Mouse (Mus musculus): ENCODE measurements around the gene Zfp146. TPM values are rescaled to one million over a fixed set of nuclear protein-coding genes. Genes with fewer than 3 reads are reported as not detected.
"Not testable (repeated sequence)": the region's sequence is repeated elsewhere in the genome, so short reads cannot be mapped to it uniquely, and the experiment has no call there.

The Zfp146 gene
- polyA plus RNA-seq, 1 experiment from 2014 or later = 23.0 TPM

DNA sequence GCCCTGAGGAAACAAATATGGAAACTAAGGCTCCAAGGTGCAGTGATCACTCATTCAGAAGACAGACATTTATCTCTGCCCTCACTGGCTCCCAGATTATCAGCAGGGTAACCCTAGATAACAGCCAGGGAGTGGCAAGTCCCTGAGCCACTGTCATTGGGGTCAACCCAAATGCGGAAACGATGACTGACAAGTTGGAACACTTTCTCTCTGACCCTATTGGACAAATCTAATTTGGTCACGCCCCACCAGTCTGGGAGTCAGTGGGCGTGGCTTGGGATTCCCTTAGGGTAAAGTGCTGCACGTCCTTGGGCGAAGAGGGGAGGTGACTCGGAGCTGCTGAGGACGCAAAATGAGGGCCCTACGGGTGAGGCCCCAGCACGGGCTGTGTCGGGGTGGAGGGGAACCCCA lies 14.3 kb upstream of the Zfp146 start, which contains the start of gene Cox7a1:
Gene Cox7a1, plus strand, starts transcription at position 266 of the 411 bp plus-strand sequence.
- WGBS = 3% methylated on average over 11 of the region's 11 CpGs
- no peaks in the 10 kb centered on the region for H3K9me3 ChIP-seq (ENCODE audit: control insufficient read depth, low read length)
- peak within 1 kb of the TSS; percentile 3; the same call in 1 of the 2 replicates for H3K4me3 ChIP-seq (ENCODE audit: low read length)
- peaks cover 35% of the 10 kb centered on the region for H3K36me3 ChIP-seq (ENCODE audit: control insufficient read depth, insufficient read depth, low read length)
- peak within 1 kb of the TSS; percentile 30 for H3K4me2 ChIP-seq (replicated peaks; ENCODE audit: low read depth, low read length)
- peak within 1 kb of the TSS; percentile 32; the same call in 1 of the 2 replicates for H3K9ac ChIP-seq (ENCODE audit: low read depth, low read length)
- H3K4me1 ChIP-seq (ENCODE audit: control insufficient read depth, insufficient read depth, low read length) = no peaks in the 10 kb centered on the region; the same call in 1 of the 2 replicates
- peak; percentile 58 for ATAC-seq (ENCODE audit: low FRiP score, low TSS enrichment)
- no peak within 1 kb of the TSS for H3K27ac ChIP-seq (ENCODE audit: low read depth, low read length)
- no peaks in the 10 kb centered on the region for H3K27me3 ChIP-seq (ENCODE audit: control insufficient read depth, insufficient read depth, low read length)

DNA sequence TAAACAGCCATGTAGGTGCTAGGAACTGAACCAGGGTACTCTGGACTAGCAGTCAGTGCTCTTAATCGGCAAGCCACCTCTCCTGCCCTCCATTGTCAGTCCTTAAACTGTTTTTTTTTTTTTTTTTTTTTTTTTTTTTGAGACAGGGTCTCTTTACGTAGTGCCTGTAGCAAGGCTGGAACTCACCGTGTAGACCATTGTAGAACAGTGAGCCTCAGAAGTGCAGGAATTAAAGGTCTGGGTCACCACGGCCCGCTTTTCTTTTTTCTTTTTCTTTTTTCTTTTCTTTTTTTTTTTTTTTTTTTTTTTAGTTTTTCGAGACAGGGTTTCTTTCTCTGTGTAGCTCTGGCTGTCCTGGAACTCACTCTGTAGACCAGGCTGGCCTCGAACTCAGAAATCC lies 13.6 kb upstream of the Zfp146 start:
- not testable (repeated sequence) for H3K27ac ChIP-seq (ENCODE audit: low read depth, low read length); H3K4me1 ChIP-seq (ENCODE audit: control insufficient read depth, insufficient read depth, low read length); H3K9ac ChIP-seq (ENCODE audit: low read depth, low read length); H3K27me3 ChIP-seq (ENCODE audit: control insufficient read depth, insufficient read depth, low read length); H3K4me2 ChIP-seq (replicated peaks; ENCODE audit: low read depth, low read length); H3K9me3 ChIP-seq (ENCODE audit: control insufficient read depth, low read length); ATAC-seq (ENCODE audit: low FRiP score, low TSS enrichment); H3K4me3 ChIP-seq (ENCODE audit: low read length)
- peaks cover 35% of the 10 kb centered on the region for H3K36me3 ChIP-seq (ENCODE audit: control insufficient read depth, insufficient read depth, low read length)
- WGBS = 81% methylated on average over 7 of the region's 7 CpGs

DNA sequence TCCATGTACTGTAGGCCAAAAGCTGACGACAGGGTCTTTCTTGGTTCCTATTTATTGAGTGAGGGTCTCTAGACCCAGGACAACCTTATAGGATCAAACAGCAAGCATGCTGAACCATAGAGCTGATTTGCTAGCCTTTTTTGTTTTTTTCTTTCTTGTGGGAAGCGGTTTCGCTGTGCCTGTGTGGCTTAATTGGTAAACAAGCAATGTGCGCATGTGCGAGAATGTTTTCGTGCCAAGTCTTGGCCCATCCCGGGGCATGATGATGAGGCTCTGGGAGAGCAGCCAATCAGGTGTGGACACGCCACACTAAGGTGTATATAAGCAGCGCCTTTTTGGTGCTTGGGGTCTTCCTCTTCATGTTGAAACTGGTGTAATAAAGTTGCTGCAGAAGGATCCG lies 12.4 kb upstream of the Zfp146 start:
- H3K4me3 ChIP-seq (ENCODE audit: low read length); H3K4me1 ChIP-seq (ENCODE audit: control insufficient read depth, insufficient read depth, low read length); H3K9me3 ChIP-seq (ENCODE audit: control insufficient read depth, low read length); H3K9ac ChIP-seq (ENCODE audit: low read depth, low read length); H3K27me3 ChIP-seq (ENCODE audit: control insufficient read depth, insufficient read depth, low read length); H3K27ac ChIP-seq (ENCODE audit: low read depth, low read length); H3K4me2 ChIP-seq (replicated peaks; ENCODE audit: low read depth, low read length); ATAC-seq (ENCODE audit: low FRiP score, low TSS enrichment): not testable (repeated sequence)
- 92% methylated on average over 10 of the region's 10 CpGs for WGBS
- peaks cover 29% of the 10 kb centered on the region for H3K36me3 ChIP-seq (ENCODE audit: control insufficient read depth, insufficient read depth, low read length)

- Histone ChIP-seq H3K4me2 (replicated peaks; ENCODE audit: low read depth, low read length) (no peak overlapping the region), H3K27me3 (ENCODE audit: control insufficient read depth, insufficient read depth, low read length) (no peaks in the 10 kb centered on the region), H3K36me3 (ENCODE audit: control insufficient read depth, insufficient read depth, low read length) (peaks cover 23% of the 10 kb centered on the region), H3K27ac (ENCODE audit: low read depth, low read length) (no peak overlapping the region), H3K9me3 (ENCODE audit: control insufficient read depth, low read length) (no peaks in the 10 kb centered on the region), H3K4me1 (ENCODE audit: control insufficient read depth, insufficient read depth, low read length) (no peaks in the 10 kb centered on the region; the same call in 1 of the 2 replicates), H3K9ac (ENCODE audit: low read depth, low read length) (no peak overlapping the region), H3K4me3 (ENCODE audit: low read length) (no peak overlapping the region)
- WGBS = 4% methylated on average over 4 of the region's 4 CpGs
- ATAC-seq (ENCODE audit: low FRiP score, low TSS enrichment) = no peak; the same call in 1 of the 2 replicates
These were observed 11.8 kb upstream of the Zfp146 start for GRCm38 (mm10) chr7:30181308-30181707.

GRCm38 (mm10) chr7:30178256-30178655 lies 8.7 kb upstream of the Zfp146 start:
- Histone ChIP-seq H3K4me1 (ENCODE audit: control insufficient read depth, insufficient read depth, low read length) (no peaks in the 10 kb centered on the region), H3K9ac (ENCODE audit: low read depth, low read length) (no peak overlapping the region), H3K27me3 (ENCODE audit: control insufficient read depth, insufficient read depth, low read length) (no peaks in the 10 kb centered on the region), H3K4me2 (replicated peaks; ENCODE audit: low read depth, low read length) (no peak overlapping the region), H3K36me3 (ENCODE audit: control insufficient read depth, insufficient read depth, low read length) (peaks cover 14% of the 10 kb centered on the region), H3K4me3 (ENCODE audit: low read length) (no peak overlapping the region), H3K9me3 (ENCODE audit: control insufficient read depth, low read length) (no peaks in the 10 kb centered on the region), H3K27ac (ENCODE audit: low read depth, low read length) (no peak overlapping the region)
- ATAC-seq (ENCODE audit: low FRiP score, low TSS enrichment) = no peak
- WGBS = 85% methylated on average over 11 of the region's 11 CpGs

GRCm38 (mm10) chr7:30176474-30176873 lies 6.9 kb upstream of the Zfp146 start:
- Histone ChIP-seq H3K27ac (ENCODE audit: low read depth, low read length) (no peak overlapping the region), H3K4me1 (ENCODE audit: control insufficient read depth, insufficient read depth, low read length) (no peaks in the 10 kb centered on the region), H3K36me3 (ENCODE audit: control insufficient read depth, insufficient read depth, low read length) (peaks cover 14% of the 10 kb centered on the region), H3K27me3 (ENCODE audit: control insufficient read depth, insufficient read depth, low read length) (no peaks in the 10 kb centered on the region), H3K4me3 (ENCODE audit: low read length) (no peak overlapping the region), H3K9ac (ENCODE audit: low read depth, low read length) (no peak overlapping the region), H3K4me2 (replicated peaks; ENCODE audit: low read depth, low read length) (no peak overlapping the region), H3K9me3 (ENCODE audit: control insufficient read depth, low read length) (no peaks in the 10 kb centered on the region)
- no peak for ATAC-seq (ENCODE audit: low FRiP score, low TSS enrichment)
- 87% methylated on average over 12 of the region's 12 CpGs for WGBS

DNA sequence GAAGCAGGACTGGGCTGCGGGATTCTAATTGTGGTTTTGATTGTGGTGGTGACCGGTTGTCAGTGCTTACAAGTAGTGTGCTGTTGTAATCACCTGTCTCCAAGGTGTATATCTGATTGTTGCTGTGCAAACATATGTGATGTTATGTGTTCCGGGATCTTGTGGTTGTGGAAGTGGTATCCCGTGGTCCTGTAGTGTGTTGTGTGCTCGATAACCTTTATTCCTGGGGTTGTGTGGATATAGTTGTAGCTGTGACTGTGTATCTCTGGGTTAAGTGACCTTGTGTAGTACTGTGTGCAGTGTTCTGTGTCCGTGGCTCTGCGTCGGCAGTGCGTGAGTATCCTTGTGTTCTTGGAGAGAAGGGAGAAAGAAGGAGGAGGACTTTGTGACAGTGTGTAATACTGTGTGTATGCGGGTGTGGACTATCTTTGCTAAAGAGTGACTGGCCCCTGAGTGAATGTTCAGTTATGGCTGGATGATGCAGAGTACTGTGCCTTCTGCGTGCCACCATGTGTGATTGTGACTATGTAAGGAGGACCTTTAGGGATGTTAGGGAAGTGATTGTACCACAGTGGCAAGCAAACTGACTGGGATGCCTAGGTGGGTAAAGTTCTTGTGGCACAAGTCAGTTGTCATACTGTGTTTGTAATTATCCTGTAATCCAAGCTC lies 867 bp upstream of the Zfp146 start:
- H3K27ac ChIP-seq (ENCODE audit: low read depth, low read length) = peak overlapping the region; percentile 94
- peak overlapping the region; percentile 93 for H3K9ac ChIP-seq (ENCODE audit: low read depth, low read length)
- 15% methylated on average over 11 of the region's 11 CpGs for WGBS
- H3K4me1 ChIP-seq (ENCODE audit: control insufficient read depth, insufficient read depth, low read length) = peaks cover 6% of the 10 kb centered on the region
- H3K9me3 ChIP-seq (ENCODE audit: control insufficient read depth, low read length) = peaks cover 22% of the 10 kb centered on the region
- ATAC-seq (ENCODE audit: low FRiP score, low TSS enrichment) = peak; percentile 10
- H3K36me3 ChIP-seq (ENCODE audit: control insufficient read depth, insufficient read depth, low read length) = peaks cover 17% of the 10 kb centered on the region; the same call in 1 of the 2 replicates
- H3K4me2 ChIP-seq (replicated peaks; ENCODE audit: low read depth, low read length) = peak overlapping the region; percentile 68
- peak overlapping the region; percentile 77 for H3K4me3 ChIP-seq (ENCODE audit: low read length)
- no peaks in the 10 kb centered on the region for H3K27me3 ChIP-seq (ENCODE audit: control insufficient read depth, insufficient read depth, low read length)

DNA sequence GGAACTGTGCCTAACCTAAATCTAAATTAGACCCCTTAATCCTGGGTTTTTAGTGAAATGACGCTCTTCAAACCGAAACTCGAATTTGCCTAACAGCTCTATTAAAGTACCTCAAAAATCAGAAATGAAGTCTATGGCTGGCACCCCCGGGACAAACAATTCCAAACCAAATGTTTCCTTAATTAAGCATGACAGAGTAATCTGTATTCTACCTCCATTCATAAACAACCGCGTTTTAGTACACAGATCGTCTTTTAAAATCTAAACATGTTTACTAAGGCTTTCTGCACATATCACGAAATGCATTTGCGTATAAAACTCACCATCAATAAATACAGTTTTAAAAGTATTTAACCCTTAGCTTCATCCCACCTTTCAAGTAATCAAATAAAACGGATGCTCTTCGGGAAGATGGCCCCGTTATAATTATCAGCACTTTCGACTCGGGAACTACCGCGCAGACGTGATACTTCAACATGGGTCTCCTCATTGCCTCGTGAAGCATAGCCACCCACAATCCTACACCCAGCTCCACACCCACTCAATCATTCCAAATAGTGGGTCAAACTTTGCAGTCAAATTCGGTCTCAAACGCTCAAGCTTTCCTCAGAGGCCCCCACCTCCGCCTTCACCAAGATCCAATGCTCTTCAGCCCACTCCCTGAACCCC lies 502 bp downstream of the Zfp146 start:
- Histone ChIP-seq H3K9ac (ENCODE audit: low read depth, low read length) (peak overlapping the region; percentile 93), H3K9me3 (ENCODE audit: control insufficient read depth, low read length) (peaks cover 35% of the 10 kb centered on the region), H3K4me1 (ENCODE audit: control insufficient read depth, insufficient read depth, low read length) (peaks cover 6% of the 10 kb centered on the region), H3K4me3 (ENCODE audit: low read length) (peak overlapping the region; percentile 77), H3K4me2 (replicated peaks; ENCODE audit: low read depth, low read length) (peak overlapping the region; percentile 68), H3K27me3 (ENCODE audit: control insufficient read depth, insufficient read depth, low read length) (no peaks in the 10 kb centered on the region), H3K27ac (ENCODE audit: low read depth, low read length) (peak overlapping the region; percentile 94), H3K36me3 (ENCODE audit: control insufficient read depth, insufficient read depth, low read length) (peaks cover 27% of the 10 kb centered on the region; the same call in 1 of the 2 replicates)
- 2% methylated on average over 21 of the region's 21 CpGs for whole genome bisulfite sequencing
- ATAC-seq (ENCODE audit: low FRiP score, low TSS enrichment) = peak; percentile 38; the same call in 1 of the 2 replicates

GRCm38 (mm10) chr7:30164745-30165144 lies 4.8 kb downstream of the Zfp146 start:
- H3K4me2 ChIP-seq (replicated peaks; ENCODE audit: low read depth, low read length) = no peak overlapping the region
- no peaks in the 10 kb centered on the region for H3K4me1 ChIP-seq (ENCODE audit: control insufficient read depth, insufficient read depth, low read length)
- no peak overlapping the region for H3K27ac ChIP-seq (ENCODE audit: low read depth, low read length)
- H3K9me3 ChIP-seq (ENCODE audit: control insufficient read depth, low read length) = peaks cover 75% of the 10 kb centered on the region
- H3K9ac ChIP-seq (ENCODE audit: low read depth, low read length) = no peak overlapping the region
- H3K27me3 ChIP-seq (ENCODE audit: control insufficient read depth, insufficient read depth, low read length) = no peaks in the 10 kb centered on the region
- H3K4me3 ChIP-seq (ENCODE audit: low read length) = no peak overlapping the region
- peaks cover 63% of the 10 kb centered on the region for H3K36me3 ChIP-seq (ENCODE audit: control insufficient read depth, insufficient read depth, low read length)
- 97% methylated on average over 2 of the region's 2 CpGs for WGBS
- no peak for ATAC-seq (ENCODE audit: low FRiP score, low TSS enrichment)

All from kidney, embryonic 14.5 days (tissue).